Mouse (Mus musculus) testis, adult 2 months (tissue): Measurements from ENCODE around the gene Id3.

Experiments used
- CTCF ChIP-seq: fragments of 200-500 bp; IDR thresholded peaks from 2 replicates; pipeline ENCODE4 v1.5.1; 2012; ENCODE audit warnings: low read depth, mild to moderate bottlenecking, inconsistent platforms, low read length, moderate library complexity; ENCODE audit not compliant: control insufficient read depth, insufficient read depth, insufficient replicate concordance
- POLR2A ChIP-seq: fragments of 200-500 bp; IDR thresholded peaks from 2 replicates; pipeline ENCODE4 v1.6.1; 2012; ENCODE audit warnings: low read depth, mild to moderate bottlenecking, inconsistent platforms, low read length, moderate library complexity; ENCODE audit not compliant: control insufficient read depth

- no peak for TF ChIP-seq POLR2A
- TF ChIP-seq CTCF: no peak
Measured at GRCm38 (mm10) chr4:136167701-136168100, 24.4 kb downstream of the Id3 start.
